Mouse (Mus musculus) liver, adult 2 months (tissue): ENCODE data around the gene Atp6v0e2. TPM values are rescaled to one million over a fixed set of nuclear protein-coding genes. Genes with fewer than 3 reads are reported as not detected.

Experiments used
- DNase-seq: peaks from one replicate; pipeline ENCODE4 v3.0.0-alpha.2; 2011; ENCODE audit warnings: low read depth, low spot score; ENCODE audit errors: extremely low read depth
- H3K27ac ChIP-seq: fragments of 200-500 bp; replicated peaks from 2 replicates; pipeline ENCODE4 v1.5.1; 2012; ENCODE audit warnings: low read depth, mild to moderate bottlenecking, control low read depth, inconsistent platforms, low read length; ENCODE audit not compliant: insufficient read depth
- H3K27me3 ChIP-seq: fragments of 200-500 bp; 2 replicates; pipeline ENCODE4 v1.6.1; 2012; ENCODE audit warnings: mild to moderate bottlenecking, moderate library complexity, low read length, inconsistent platforms; ENCODE audit not compliant: control insufficient read depth, insufficient read depth
- H3K36me3 ChIP-seq: fragments of 200-500 bp; 2 replicates; pipeline ENCODE4 v1.6.1; 2012; ENCODE audit warnings: low read length, inconsistent platforms; ENCODE audit not compliant: control insufficient read depth, insufficient read depth
- H3K4me1 ChIP-seq: fragments of 200-500 bp; 2 replicates; pipeline ENCODE4 v1.6.1; 2011; ENCODE audit warnings: low read length; ENCODE audit not compliant: control insufficient read depth, insufficient read depth
- H3K4me3 ChIP-seq: fragments of 200-500 bp; 2 replicates; pipeline ENCODE4 v1.5.1; 2011; ENCODE audit warnings: low read depth, mild to moderate bottlenecking, control low read depth, low read length, moderate library complexity; ENCODE audit not compliant: insufficient read depth
- H3K79me2 ChIP-seq: fragments of 200-500 bp; 2 replicates; pipeline ENCODE4 v1.6.1; 2012; ENCODE audit warnings: inconsistent platforms, mild to moderate bottlenecking, low read length, moderate library complexity; ENCODE audit not compliant: control insufficient read depth, insufficient read depth
- H3K9ac ChIP-seq: fragments of 200-500 bp; 2 replicates; pipeline ENCODE4 v1.6.1; 2012; ENCODE audit warnings: low read depth, mild to moderate bottlenecking, control low read depth, inconsistent platforms, low read length
- CTCF ChIP-seq: fragments of 200-500 bp; IDR thresholded peaks from 2 replicates; pipeline ENCODE4 v1.5.1; 2011; ENCODE audit warnings: low read depth, low read length, control low read depth
- POLR2A ChIP-seq: fragments of 200-500 bp; IDR thresholded peaks from 2 replicates; pipeline ENCODE4 v1.6.1; 2011; ENCODE audit warnings: low read length, control low read depth; ENCODE audit not compliant: insufficient read depth; ENCODE audit errors: extremely low read depth
- WGBS: fragments of 180-500 bp; shearing (Covaris S2); methylation state at CpG from one replicate; pipeline ENCODE4 v1.1.7; 2018; 5-methylcytosine and 5-hydroxymethylcytosine counted together
- polyA plus RNA-seq: library from polyadenylated mRNA; depleted of rRNA; stranded (reverse); fragments of >200 nt; gene quantifications from 2 replicates; pipeline ENCODE4 v1.2.3, GENCODE M21; 2012; rRNA removed
- total RNA-seq: library from RNA; depleted of rRNA; stranded (reverse); fragments of >200 nt; gene quantifications from 2 replicates; pipeline ENCODE4 v1.2.3, GENCODE M21; 2014; rRNA removed

Atp6v0e2 gene
- total and polyA plus RNA-seq, 2 experiments: 0.37 to 1.7 TPM

DNA sequence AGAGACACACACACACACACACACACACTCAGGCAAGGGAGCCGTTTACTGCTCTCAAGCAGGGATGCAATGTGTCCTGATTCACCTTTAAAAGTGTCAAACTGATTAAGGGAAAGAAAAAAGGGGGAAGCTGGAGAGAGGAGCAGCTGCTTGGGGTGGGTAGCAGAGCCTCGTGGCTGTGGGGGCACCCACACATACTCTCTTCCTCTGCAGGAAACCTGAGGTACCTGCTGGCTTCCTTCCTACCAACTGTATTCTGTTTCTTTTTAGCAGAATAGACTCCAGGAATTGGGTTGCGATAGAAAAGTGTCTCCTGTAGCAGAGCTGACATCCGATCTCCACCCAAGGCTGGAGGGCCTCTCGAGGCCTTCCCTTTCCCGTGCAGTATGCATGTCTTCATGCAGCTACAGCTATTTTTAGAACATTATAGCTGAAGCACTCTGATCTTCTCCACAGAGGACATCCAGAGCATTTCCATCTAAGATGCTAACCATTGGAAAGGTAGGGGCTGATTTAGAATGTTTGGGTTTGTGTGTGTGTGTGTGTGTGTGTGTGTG lies 51.9 kb downstream of the Atp6v0e2 start, which contains the start of gene Gm45021:
Gene Gm45021, plus strand, starts transcription at position 417 of the 557 bp plus-strand sequence.
- Histone ChIP-seq H3K9ac (no peak within 1 kb of the TSS), H3K79me2 (peaks cover 4% of the 10 kb centered on the region; the same call in 1 of the 2 replicates), H3K27me3 (no peaks in the 10 kb centered on the region), H3K36me3 (no peaks in the 10 kb centered on the region), H3K4me1 (peaks cover 15% of the 10 kb centered on the region), H3K27ac (no peak within 1 kb of the TSS), H3K4me3 (no peak within 1 kb of the TSS)
- TF ChIP-seq POLR2A: no peak
- no peak for TF ChIP-seq CTCF
- 72% methylated on average over 6 of the region's 6 CpGs for WGBS
- DNase-seq: no peak

Other genes with a start within 250 kb of the Atp6v0e2 start
- 5.2 and 6.1 TPM in 2 replicates for gene Krba1, start 142.0 kb upstream of the Atp6v0e2 start, total RNA-seq
- 6.6 and 9.2 TPM in 2 replicates for gene Krba1, start 142.0 kb upstream of the Atp6v0e2 start, polyA plus RNA-seq
- gene Zfp467, start 91.8 kb upstream of the Atp6v0e2 start, total RNA-seq: 13.9 and 15.9 TPM in 2 replicates
- 23.0 and 25.7 TPM in 2 replicates for gene Zfp467, start 91.8 kb upstream of the Atp6v0e2 start, polyA plus RNA-seq
- gene Sspo, start 89.4 kb upstream of the Atp6v0e2 start, total RNA-seq: 0.47 and 0.83 TPM in 2 replicates
- 1.5 and 2.0 TPM in 2 replicates for gene Sspo, start 89.4 kb upstream of the Atp6v0e2 start, polyA plus RNA-seq
- 3.2 and 3.3 TPM in 2 replicates for gene Lrrc61, start 17.2 kb downstream of the Atp6v0e2 start, total RNA-seq
- gene Lrrc61, start 17.2 kb downstream of the Atp6v0e2 start, polyA plus RNA-seq: 8.5 and 10.1 TPM in 2 replicates
- gene Rarres2, start 35.2 kb downstream of the Atp6v0e2 start, total RNA-seq: 1,102 and 1,282 TPM in 2 replicates
- gene Rarres2, start 35.2 kb downstream of the Atp6v0e2 start, polyA plus RNA-seq: 1,074 and 1,160 TPM in 2 replicates
- not detected in 2 replicates for gene Gm45021, start 52.0 kb downstream of the Atp6v0e2 start, total RNA-seq
- gene Gm45021, start 52.0 kb downstream of the Atp6v0e2 start, polyA plus RNA-seq: not detected in 2 replicates
- gene Repin1, start 56.3 kb downstream of the Atp6v0e2 start, total RNA-seq: 31.1 and 47.2 TPM in 2 replicates
- 73.6 and 74.7 TPM in 2 replicates for gene Repin1, start 56.3 kb downstream of the Atp6v0e2 start, polyA plus RNA-seq
- not detected in 2 replicates for gene Gm44965, start 56.3 kb downstream of the Atp6v0e2 start, total RNA-seq
- gene Gm44965, start 56.3 kb downstream of the Atp6v0e2 start, polyA plus RNA-seq: not detected in 2 replicates
- gene Zfp775, start 64.4 kb downstream of the Atp6v0e2 start, total RNA-seq: 0.83 and 1.5 TPM in 2 replicates
- gene Zfp775, start 64.4 kb downstream of the Atp6v0e2 start, polyA plus RNA-seq: 2.0 and 2.4 TPM in 2 replicates
- under 0.01 TPM in 2 replicates for gene AI854703, start 89.1 kb downstream of the Atp6v0e2 start, total RNA-seq
- gene AI854703, start 89.1 kb downstream of the Atp6v0e2 start, polyA plus RNA-seq: 0.06 and 0.10 TPM in 2 replicates
- gene Gimap8, start 109.6 kb downstream of the Atp6v0e2 start, total RNA-seq: 6.1 and 6.4 TPM in 2 replicates
- 1.0 and 1.4 TPM in 2 replicates for gene Gimap8, start 109.6 kb downstream of the Atp6v0e2 start, polyA plus RNA-seq
- gene Gimap9, start 138.5 kb downstream of the Atp6v0e2 start, total RNA-seq: 11.6 and 12.2 TPM in 2 replicates
- 4.2 and 6.3 TPM in 2 replicates for gene Gimap9, start 138.5 kb downstream of the Atp6v0e2 start, polyA plus RNA-seq
- gene Gimap4, start 146.9 kb downstream of the Atp6v0e2 start, total RNA-seq: 11.9 and 15.1 TPM in 2 replicates
- 3.9 and 5.5 TPM in 2 replicates for gene Gimap4, start 146.9 kb downstream of the Atp6v0e2 start, polyA plus RNA-seq
- gene Gimap6, start 170.6 kb downstream of the Atp6v0e2 start, total RNA-seq: 13.9 and 19.1 TPM in 2 replicates
- gene Gimap6, start 170.6 kb downstream of the Atp6v0e2 start, polyA plus RNA-seq: 2.6 and 2.8 TPM in 2 replicates
- gene Gm28053, start 181.0 kb downstream of the Atp6v0e2 start, total RNA-seq: not detected in 2 replicates
- not detected in 2 replicates for gene Gm28053, start 181.0 kb downstream of the Atp6v0e2 start, polyA plus RNA-seq
- 0.37 and 0.47 TPM in 2 replicates for gene Gimap7, start 181.0 kb downstream of the Atp6v0e2 start, total RNA-seq
- 0.19 and 0.35 TPM in 2 replicates for gene Gimap7, start 181.0 kb downstream of the Atp6v0e2 start, polyA plus RNA-seq
- gene Gimap1, start 201.4 kb downstream of the Atp6v0e2 start, total RNA-seq: 4.1 and 5.0 TPM in 2 replicates
- gene Gimap1, start 201.4 kb downstream of the Atp6v0e2 start, polyA plus RNA-seq: 2.5 TPM in 2 replicates
- 1.2 and 3.3 TPM in 2 replicates for gene Gimap5, start 208.6 kb downstream of the Atp6v0e2 start, total RNA-seq
- 2.8 and 3.3 TPM in 2 replicates for gene Gimap5, start 208.6 kb downstream of the Atp6v0e2 start, polyA plus RNA-seq
- 1.7 and 1.9 TPM in 2 replicates for gene Gimap3, start 233.2 kb downstream of the Atp6v0e2 start, total RNA-seq
- 1.5 and 3.1 TPM in 2 replicates for gene Gimap3, start 233.2 kb downstream of the Atp6v0e2 start, polyA plus RNA-seq